Mouse (Mus musculus): ENCODE data around the gene Anks3. TPM values are rescaled to one million over a fixed set of nuclear protein-coding genes. Genes with fewer than 3 reads are reported as not detected.

Gene Anks3
- polyA plus RNA-seq, 1 experiment from 2014 or later = 48.6 TPM

DNA sequence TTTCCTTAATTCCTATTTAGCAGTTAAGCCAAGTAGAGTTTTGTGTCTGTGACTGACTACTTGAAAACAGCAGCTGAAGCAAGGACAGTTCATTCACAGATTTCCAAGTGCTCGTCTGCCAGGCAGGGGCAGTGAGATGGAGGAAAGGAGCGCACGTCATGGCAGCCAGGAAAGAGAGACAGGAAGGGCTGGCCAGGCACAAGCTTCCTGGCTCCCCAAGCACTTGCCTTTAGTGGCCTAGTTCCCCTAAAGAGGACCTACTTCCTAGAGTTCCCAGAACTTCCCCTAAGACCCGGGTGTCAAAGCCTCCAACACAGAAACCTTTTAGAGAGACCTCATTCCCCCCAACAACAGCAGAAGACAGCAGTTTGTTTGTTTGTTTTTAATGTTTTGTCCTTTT, 43.4 kb downstream of the Anks3 start:
- Histone ChIP-seq H3K9ac (ENCODE audit: low read length) (no peak overlapping the region), H3K4me2 (ENCODE audit: low read depth, low read length) (no peak overlapping the region), H3K4me1 (ENCODE audit: control insufficient read depth, insufficient read depth, low read length) (no peaks in the 10 kb centered on the region), H3K4me3 (replicated peaks; ENCODE audit: low read length) (no peak overlapping the region), H3K9me3 (replicated peaks; ENCODE audit: control insufficient read depth, low read length) (no peaks in the 10 kb centered on the region), H3K27me3 (ENCODE audit: control insufficient read depth, insufficient read depth, low read length) (no peaks in the 10 kb centered on the region), H3K27ac (ENCODE audit: low read length) (no peak overlapping the region), H3K36me3 (ENCODE audit: control insufficient read depth, insufficient read depth, low read length) (peaks cover 25% of the 10 kb centered on the region; the same call in 1 of the 2 replicates)
- no peak for ATAC-seq (ENCODE audit: insufficient read depth, low FRiP score)
- 73% methylated on average over 4 of the region's 4 CpGs for WGBS

DNA sequence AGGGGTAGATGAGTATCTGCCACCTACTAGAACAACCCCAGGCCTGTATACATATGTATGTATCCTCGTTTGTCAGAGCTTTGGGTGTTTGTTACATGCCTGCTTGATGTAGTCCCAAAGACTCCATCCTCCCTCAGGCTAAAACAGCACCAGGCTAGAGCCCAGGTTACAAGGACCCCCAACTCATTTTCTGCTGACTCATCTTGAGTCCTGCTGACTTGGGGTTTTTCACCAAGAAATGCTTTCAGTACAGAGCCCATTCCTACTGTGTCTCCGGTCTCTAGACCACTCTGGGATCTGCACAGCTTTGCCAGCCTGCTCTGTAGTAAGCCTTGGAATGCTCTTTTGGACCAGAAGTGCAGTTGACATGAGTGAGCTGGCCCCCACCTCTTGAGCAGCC, 47.4 kb downstream of the Anks3 start:
- 88% methylated on average over 2 of the region's 2 CpGs for WGBS
- H3K36me3 ChIP-seq (ENCODE audit: control insufficient read depth, insufficient read depth, low read length) = peaks cover 17% of the 10 kb centered on the region

DNA sequence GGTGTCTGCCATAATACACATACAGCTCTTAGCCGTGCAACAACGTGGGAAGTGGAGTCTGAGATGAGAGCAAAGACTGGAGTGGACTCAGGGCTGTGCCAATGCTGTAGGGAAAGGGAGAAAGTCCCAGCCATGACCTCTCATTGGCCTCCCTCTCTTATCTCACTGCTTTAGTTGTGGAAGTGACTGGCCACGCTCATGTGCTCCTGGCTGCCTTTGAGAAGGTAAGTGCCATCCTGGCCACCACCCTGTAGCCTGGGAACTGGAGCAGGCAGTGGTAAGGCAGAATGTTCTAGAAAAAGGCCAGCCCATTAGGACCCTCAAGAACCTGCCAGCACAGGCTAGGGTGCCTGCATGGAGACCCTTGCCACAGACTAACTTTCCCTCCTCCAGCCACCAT, 48.1 kb downstream of the Anks3 start:
- Histone ChIP-seq H3K27ac (ENCODE audit: low read length) (no peak overlapping the region), H3K36me3 (ENCODE audit: control insufficient read depth, insufficient read depth, low read length) (peaks cover 18% of the 10 kb centered on the region), H3K9me3 (replicated peaks; ENCODE audit: control insufficient read depth, low read length) (no peaks in the 10 kb centered on the region), H3K4me3 (replicated peaks; ENCODE audit: low read length) (no peak overlapping the region), H3K4me1 (ENCODE audit: control insufficient read depth, insufficient read depth, low read length) (peaks cover 7% of the 10 kb centered on the region; the same call in 1 of the 2 replicates), H3K4me2 (ENCODE audit: low read depth, low read length) (no peak overlapping the region), H3K27me3 (ENCODE audit: control insufficient read depth, insufficient read depth, low read length) (no peaks in the 10 kb centered on the region), H3K9ac (ENCODE audit: low read length) (no peak overlapping the region)
- WGBS = 80% methylated on average over 3 of the region's 3 CpGs
- ATAC-seq (ENCODE audit: insufficient read depth, low FRiP score) = no peak

More for the DNA sequence above, 47.4 kb downstream of the Anks3 start:
- no peak overlapping the region for H3K9ac ChIP-seq (ENCODE audit: low read length)
- H3K27me3 ChIP-seq (ENCODE audit: control insufficient read depth, insufficient read depth, low read length) = no peaks in the 10 kb centered on the region
- H3K4me2 ChIP-seq (ENCODE audit: low read depth, low read length) = no peak overlapping the region
- no peak overlapping the region for H3K27ac ChIP-seq (ENCODE audit: low read length)
- H3K4me3 ChIP-seq (replicated peaks; ENCODE audit: low read length) = no peak overlapping the region
- H3K9me3 ChIP-seq (replicated peaks; ENCODE audit: control insufficient read depth, low read length) = no peaks in the 10 kb centered on the region
- peaks cover 7% of the 10 kb centered on the region; the same call in 1 of the 2 replicates for H3K4me1 ChIP-seq (ENCODE audit: control insufficient read depth, insufficient read depth, low read length)
- no peak for ATAC-seq (ENCODE audit: insufficient read depth, low FRiP score)

DNA sequence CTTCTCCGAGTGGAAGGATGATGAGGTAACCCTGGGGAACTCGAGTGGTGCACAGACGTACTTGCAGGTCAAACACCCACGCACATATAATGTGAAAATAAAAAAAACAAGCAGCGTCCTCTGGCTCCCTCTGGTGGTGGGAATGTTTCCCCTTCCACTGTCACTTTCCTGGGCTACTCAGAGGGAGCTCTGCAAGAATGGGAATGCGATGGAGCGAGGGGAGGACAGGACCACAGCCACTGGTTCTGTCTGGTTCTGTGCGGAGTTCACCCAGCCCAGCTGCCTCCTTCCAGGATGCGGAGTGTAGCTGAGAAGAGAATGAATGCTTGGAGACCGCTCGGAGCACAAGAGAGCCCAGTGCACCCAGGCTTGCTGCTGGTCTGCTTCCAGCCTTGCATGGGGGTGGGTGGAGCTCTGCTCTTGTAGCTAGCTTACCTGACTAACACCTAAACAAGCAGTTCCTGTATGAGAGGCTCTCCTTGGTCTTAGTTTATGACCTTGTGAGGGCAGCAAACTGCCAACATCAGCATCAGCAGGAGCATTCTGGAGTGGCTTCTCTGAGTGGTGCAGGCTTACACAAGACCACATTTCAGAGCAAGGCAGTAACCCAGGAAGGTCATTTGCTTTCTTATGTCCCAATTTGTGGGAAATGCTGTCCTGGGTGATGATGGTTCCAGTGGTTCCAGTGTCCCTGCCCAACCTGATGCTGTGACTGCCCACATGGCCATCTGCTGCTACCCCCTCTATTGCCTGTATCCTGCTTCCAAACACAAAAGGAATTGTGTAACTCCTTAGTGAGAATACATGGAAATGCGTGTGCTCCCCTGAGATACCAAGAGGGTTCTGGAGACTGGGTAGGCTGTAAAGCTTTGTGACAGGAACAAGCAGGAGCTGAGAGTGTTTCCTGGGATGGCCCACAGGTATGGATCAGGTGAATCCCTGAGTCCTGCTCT, 49.9 kb downstream of the Anks3 start:
- H3K4me1 ChIP-seq (ENCODE audit: control insufficient read depth, insufficient read depth, low read length) = peaks cover 7% of the 10 kb centered on the region; the same call in 1 of the 2 replicates
- peak overlapping the region; percentile 18; the same call in 1 of the 2 replicates for H3K9ac ChIP-seq (ENCODE audit: low read length)
- H3K4me2 ChIP-seq (ENCODE audit: low read depth, low read length) = no peak overlapping the region
- H3K36me3 ChIP-seq (ENCODE audit: control insufficient read depth, insufficient read depth, low read length) = peaks cover 26% of the 10 kb centered on the region
- peak; percentile 58 for ATAC-seq (ENCODE audit: insufficient read depth, low FRiP score)
- no peaks in the 10 kb centered on the region for H3K9me3 ChIP-seq (replicated peaks; ENCODE audit: control insufficient read depth, low read length)
- H3K27me3 ChIP-seq (ENCODE audit: control insufficient read depth, insufficient read depth, low read length) = no peaks in the 10 kb centered on the region
- H3K27ac ChIP-seq (ENCODE audit: low read length) = peak overlapping the region; percentile 82
- WGBS = 38% methylated on average over 12 of the region's 12 CpGs
- no peak overlapping the region for H3K4me3 ChIP-seq (replicated peaks; ENCODE audit: low read length)

DNA sequence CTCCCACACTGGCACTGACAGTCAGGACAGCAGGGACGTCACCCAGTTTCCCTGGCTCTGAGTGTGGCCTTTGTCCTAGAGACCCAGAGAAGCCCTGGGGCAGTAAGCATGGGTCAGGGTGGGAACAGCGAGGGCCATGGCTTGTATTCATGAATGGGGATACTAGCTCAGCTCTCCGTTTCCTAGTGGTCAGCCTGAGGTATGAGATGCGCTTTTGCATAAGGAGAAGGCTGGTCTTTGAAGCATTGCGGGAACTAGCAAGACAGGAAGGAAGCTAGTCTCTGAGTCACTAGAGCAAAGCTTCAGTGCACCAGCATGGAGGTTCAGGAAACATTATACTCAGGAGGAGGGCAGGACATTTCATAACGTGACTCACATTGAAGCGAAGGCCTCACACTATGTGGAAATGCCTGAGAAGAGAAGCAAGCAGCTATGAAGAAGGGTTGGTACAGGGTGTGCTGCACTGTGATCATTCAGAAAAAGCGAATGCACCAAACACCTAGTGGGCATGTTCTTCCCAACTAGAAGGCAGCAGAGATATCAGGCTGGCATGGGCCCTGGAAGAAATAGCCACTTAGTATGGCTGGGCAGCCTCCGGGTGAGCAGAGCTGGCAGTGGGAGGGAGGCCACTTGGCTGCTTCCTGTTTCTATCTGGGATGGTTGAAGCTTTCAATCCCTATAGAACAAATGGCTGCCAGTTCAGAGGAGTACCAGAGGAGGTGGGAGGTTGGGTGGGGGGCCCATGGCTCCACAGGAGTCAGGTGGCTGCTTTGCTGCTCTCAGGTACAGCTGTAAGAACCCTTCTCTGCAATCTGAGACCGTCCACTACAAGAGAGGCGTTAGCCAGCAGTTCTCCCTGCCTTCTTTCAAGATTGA, 50.9 kb downstream of the Anks3 start:
- Histone ChIP-seq H3K36me3 (ENCODE audit: control insufficient read depth, insufficient read depth, low read length) (peaks cover 30% of the 10 kb centered on the region), H3K9ac (ENCODE audit: low read length) (peak overlapping the region; percentile 18; the same call in 1 of the 2 replicates), H3K9me3 (replicated peaks; ENCODE audit: control insufficient read depth, low read length) (no peaks in the 10 kb centered on the region), H3K4me1 (ENCODE audit: control insufficient read depth, insufficient read depth, low read length) (peaks cover 7% of the 10 kb centered on the region; the same call in 1 of the 2 replicates), H3K4me3 (replicated peaks; ENCODE audit: low read length) (no peak overlapping the region), H3K27me3 (ENCODE audit: control insufficient read depth, insufficient read depth, low read length) (no peaks in the 10 kb centered on the region), H3K4me2 (ENCODE audit: low read depth, low read length) (no peak overlapping the region), H3K27ac (ENCODE audit: low read length) (peak overlapping the region; percentile 82)
- peak; percentile 16; the same call in 1 of the 2 replicates for ATAC-seq (ENCODE audit: insufficient read depth, low FRiP score)
- 70% methylated on average over 11 of the region's 11 CpGs for WGBS

DNA sequence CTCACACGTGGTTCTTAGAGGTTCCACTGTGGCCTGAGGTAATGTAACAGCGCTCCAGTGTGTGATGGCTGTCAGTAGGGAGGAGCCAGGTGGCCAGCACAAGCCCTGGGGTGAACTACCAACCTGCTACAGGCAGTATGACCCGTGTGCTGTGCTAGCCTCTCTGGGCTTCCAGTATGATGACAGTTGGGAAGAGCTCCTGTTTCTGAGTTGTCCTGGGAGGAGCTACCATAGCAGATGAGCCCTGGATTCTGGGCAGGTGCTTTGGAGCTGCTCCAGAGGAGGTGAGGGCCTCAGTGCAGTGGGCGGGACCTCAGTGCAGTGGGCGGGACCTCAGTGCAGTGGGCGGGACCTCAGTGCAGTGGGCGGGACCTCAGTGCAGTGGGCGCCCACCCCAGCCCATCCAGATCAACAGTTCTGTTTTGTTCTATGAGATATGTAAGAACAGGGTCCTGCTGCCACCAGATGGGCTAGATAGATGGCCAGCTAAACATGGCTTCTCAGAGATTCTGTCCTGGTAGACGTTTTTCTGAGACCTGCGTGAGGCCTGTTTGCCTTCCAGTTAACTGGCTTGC, 51.8 kb downstream of the Anks3 start:
- H3K27ac ChIP-seq (ENCODE audit: low read length) = peak overlapping the region; percentile 82
- no peaks in the 10 kb centered on the region for H3K27me3 ChIP-seq (ENCODE audit: control insufficient read depth, insufficient read depth, low read length)
- 75% methylated on average over 10 of the region's 10 CpGs for WGBS
- H3K4me3 ChIP-seq (replicated peaks; ENCODE audit: low read length) = no peak overlapping the region
- H3K4me1 ChIP-seq (ENCODE audit: control insufficient read depth, insufficient read depth, low read length) = peaks cover 7% of the 10 kb centered on the region; the same call in 1 of the 2 replicates
- H3K9ac ChIP-seq (ENCODE audit: low read length) = no peak overlapping the region
- no peaks in the 10 kb centered on the region for H3K9me3 ChIP-seq (replicated peaks; ENCODE audit: control insufficient read depth, low read length)
- peaks cover 30% of the 10 kb centered on the region for H3K36me3 ChIP-seq (ENCODE audit: control insufficient read depth, insufficient read depth, low read length)
- no peak overlapping the region for H3K4me2 ChIP-seq (ENCODE audit: low read depth, low read length)
- peak; percentile 8; the same call in 1 of the 2 replicates for ATAC-seq (ENCODE audit: insufficient read depth, low FRiP score)

DNA sequence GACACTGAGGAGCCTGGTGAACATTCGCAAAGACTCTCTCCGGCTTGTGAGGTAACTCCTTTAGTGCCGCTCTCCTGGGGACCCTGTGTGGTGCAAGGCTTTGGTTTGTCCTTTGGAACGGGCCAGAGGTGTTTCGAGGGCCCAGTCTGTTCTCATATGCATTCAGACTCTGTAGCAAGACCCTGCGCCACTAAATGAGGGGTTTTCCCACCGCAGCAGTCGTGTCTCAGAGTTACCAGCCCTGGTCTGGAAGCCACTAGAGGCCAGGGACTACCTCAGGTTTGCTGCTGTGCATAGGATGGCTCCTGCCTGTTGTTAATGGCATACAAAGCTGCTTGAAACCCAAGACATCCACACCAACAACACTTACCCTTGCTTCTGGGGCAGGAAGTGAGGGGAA, 53.2 kb downstream of the Anks3 start:
- Histone ChIP-seq H3K9me3 (replicated peaks; ENCODE audit: control insufficient read depth, low read length) (no peaks in the 10 kb centered on the region), H3K4me1 (ENCODE audit: control insufficient read depth, insufficient read depth, low read length) (peaks cover 10% of the 10 kb centered on the region; the same call in 1 of the 2 replicates), H3K27ac (ENCODE audit: low read length) (no peak overlapping the region), H3K4me3 (replicated peaks; ENCODE audit: low read length) (no peak overlapping the region), H3K36me3 (ENCODE audit: control insufficient read depth, insufficient read depth, low read length) (peaks cover 26% of the 10 kb centered on the region), H3K9ac (ENCODE audit: low read length) (no peak overlapping the region), H3K4me2 (ENCODE audit: low read depth, low read length) (no peak overlapping the region), H3K27me3 (ENCODE audit: control insufficient read depth, insufficient read depth, low read length) (no peaks in the 10 kb centered on the region)
- ATAC-seq (ENCODE audit: insufficient read depth, low FRiP score) = no peak
- 94% methylated on average over 8 of the region's 8 CpGs for WGBS

DNA sequence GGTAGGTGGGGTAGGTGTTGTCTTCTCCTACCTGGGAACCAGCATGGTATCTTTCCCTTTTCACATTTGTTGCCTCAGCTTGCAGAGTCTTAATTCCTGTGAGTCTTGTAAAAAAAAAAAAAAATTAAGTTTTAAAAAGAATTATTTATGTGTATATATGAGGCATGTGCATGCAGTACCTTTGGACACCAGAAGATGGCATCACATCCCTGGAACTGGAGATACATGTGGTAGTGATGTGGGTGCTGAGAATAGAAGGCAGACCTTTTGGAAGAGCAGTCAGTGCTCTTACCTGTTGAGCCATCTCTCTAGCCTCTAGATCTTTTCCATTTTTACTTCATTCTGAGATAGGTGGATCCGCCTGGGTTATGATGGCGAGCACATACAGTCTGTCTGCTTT, 54.3 kb downstream of the Anks3 start:
- H3K4me1 ChIP-seq (ENCODE audit: control insufficient read depth, insufficient read depth, low read length) = peaks cover 10% of the 10 kb centered on the region; the same call in 1 of the 2 replicates
- H3K9ac ChIP-seq (ENCODE audit: low read length) = no peak overlapping the region
- H3K4me2 ChIP-seq (ENCODE audit: low read depth, low read length) = no peak overlapping the region
- ATAC-seq (ENCODE audit: insufficient read depth, low FRiP score) = no peak
- no peak overlapping the region for H3K4me3 ChIP-seq (replicated peaks; ENCODE audit: low read length)
- 97% methylated on average over 2 of the region's 2 CpGs for WGBS
- no peak overlapping the region for H3K27ac ChIP-seq (ENCODE audit: low read length)
- H3K9me3 ChIP-seq (replicated peaks; ENCODE audit: control insufficient read depth, low read length) = no peaks in the 10 kb centered on the region
- H3K27me3 ChIP-seq (ENCODE audit: control insufficient read depth, insufficient read depth, low read length) = no peaks in the 10 kb centered on the region
- peaks cover 21% of the 10 kb centered on the region for H3K36me3 ChIP-seq (ENCODE audit: control insufficient read depth, insufficient read depth, low read length)

All from stomach, embryonic 16.5 days (tissue).